Comparison of ENCODE assay signal across 27 mouse cellular contexts in genomic region chr11:86626714-86627113, GRCm38 (mm10). TPM values are rescaled to one million over a fixed set of nuclear protein-coding genes. Genes with fewer than 3 reads are reported as not detected.
DNase-seq lines count a peak whose midpoint lies in the region; ATAC-seq and TF ChIP-seq lines count a peak whose summit lies in the region.
"Had no signal": no experiment of that assay in that cellular context is flagged by ENCODE, and none has a peak within 500 bp of the region (broad histone marks: within the 10 kb centered on the region; RNA-seq: fewer than 3 reads in every experiment).

No protein-coding gene starts in this region.

- H3K36me3 ChIP-seq in liver, embryonic 12.5 days = peaks cover 48% of the 10 kb centered on the region
- H3K36me3 ChIP-seq in liver, postnatal 0 days (replicated peaks; ENCODE audit: insufficient read depth, low read length) = peaks cover 3% of the 10 kb centered on the region; the same call in 1 of the 2 replicates
- H3K36me3 ChIP-seq: midbrain, embryonic 15.5 days had no signal

- no peaks in the 10 kb centered on the region for H3K9me3 ChIP-seq in liver, embryonic 12.5 days (replicated peaks)
- H3K9me3 ChIP-seq in liver, postnatal 0 days (ENCODE audit: low read length) = no peaks in the 10 kb centered on the region
- H3K9me3 ChIP-seq: G1E; hindbrain, embryonic 10.5 days; hindbrain, embryonic 15.5 days; limb, embryonic 10.5 days; limb, embryonic 15.5 days; midbrain, embryonic 15.5 days; neural tube, embryonic 15.5 days had no signal

- no peak overlapping the region for H3K4me3 ChIP-seq in liver, embryonic 12.5 days
- H3K4me3 ChIP-seq in liver, postnatal 0 days (ENCODE audit: low read depth, low read length) = no peak overlapping the region
- H3K4me3 ChIP-seq: hindbrain, embryonic 10.5 days; hindbrain, embryonic 15.5 days; limb, embryonic 10.5 days; limb, embryonic 15.5 days; midbrain, embryonic 15.5 days; neural tube, embryonic 15.5 days had no signal

- TF ChIP-seq EP300 in liver, postnatal 0 days (IDR thresholded peaks at IDR 0.05; ENCODE audit: low read depth) = peak; percentile 88

- H3K9ac ChIP-seq in liver, embryonic 12.5 days = peak overlapping the region; percentile 22; the same call in 1 of the 2 replicates
- H3K9ac ChIP-seq in liver, postnatal 0 days (replicated peaks) = no peak overlapping the region
- H3K9ac ChIP-seq: hindbrain, embryonic 15.5 days; limb, embryonic 15.5 days; midbrain, embryonic 15.5 days; neural tube, embryonic 15.5 days had no signal

- H3K4me1 ChIP-seq in liver, embryonic 12.5 days = peaks cover 61% of the 10 kb centered on the region
- H3K4me1 ChIP-seq in liver, postnatal 0 days (ENCODE audit: insufficient read depth) = peaks cover 11% of the 10 kb centered on the region; the same call in 1 of the 2 replicates
- H3K4me1 ChIP-seq: hindbrain, embryonic 10.5 days; limb, embryonic 10.5 days; limb, embryonic 15.5 days had no signal

- 42% methylated on average over 4 of the region's 4 CpGs for WGBS in liver, embryonic 12.5 days (ENCODE audit: insufficient replicate concordance)
- 61% methylated on average over 4 of the region's 4 CpGs for WGBS in liver, postnatal 0 days (ENCODE audit: insufficient replicate concordance)

- peak; percentile 24 for DNase-seq in adrenal gland, adult 2 months
- DNase-seq in adrenal gland, postnatal 14 days = no peak
- peak; percentile 52 for DNase-seq in c-Kit-positive CD71-positive TER-119-positive erythroid progenitor cells, embryonic 14.5 days (ENCODE audit: low spot score)
- no peak for DNase-seq in liver, postnatal 0 days
- DNase-seq in frontal cortex, postnatal 36 days (ENCODE audit: low spot score in 2 of 2) = no peak
- DNase-seq in adrenal gland, postnatal 25 days = no peak
- DNase-seq in adrenal gland, adult 18-20 months (ENCODE audit: low spot score in 2 of 2) = no peak
- DNase-seq: cerebellum, adult 8-10 months; cerebellum, postnatal 25 days; heart, postnatal 14 days; kidney, adult 11 months; lung, postnatal 36 days; spleen, adult 18-20 months; thymus, postnatal 4 days had no signal

- TF ChIP-seq CTCF in liver, postnatal 0 days (IDR thresholded peaks at IDR 0.05; ENCODE audit: low read depth) = no peak

- ATAC-seq in liver, embryonic 12.5 days = peak; percentile 30; the same call in 1 of the 2 replicates
- no peak for ATAC-seq in liver, postnatal 0 days
- ATAC-seq: forebrain, embryonic 16.5 days; inflammation-experienced regulatory T-cells, adult 6 months; midbrain, embryonic 15.5 days; Patski had no signal

- 0 out of 2 replicates have a peak overlapping the region, but pooled peaks have one; percentile 6 for H3K4me2 ChIP-seq in liver, embryonic 12.5 days
- no peak overlapping the region for H3K4me2 ChIP-seq in liver, postnatal 0 days (ENCODE audit: low read depth, low read length)
- H3K4me2 ChIP-seq: hindbrain, embryonic 15.5 days; limb, embryonic 15.5 days; midbrain, embryonic 15.5 days; neural tube, embryonic 15.5 days had no signal

- no peaks in the 10 kb centered on the region for H3K27me3 ChIP-seq in liver, embryonic 12.5 days (replicated peaks)
- H3K27me3 ChIP-seq in liver, postnatal 0 days (ENCODE audit: insufficient read depth, low read length) = no peaks in the 10 kb centered on the region
- H3K27me3 ChIP-seq: hindbrain, embryonic 15.5 days; limb, embryonic 15.5 days; midbrain, embryonic 15.5 days; neural tube, embryonic 15.5 days; Patski had no signal

- H3K27ac ChIP-seq in liver, embryonic 12.5 days = peak overlapping the region; percentile 82
- no peak overlapping the region; the same call in 1 of the 2 replicates for H3K27ac ChIP-seq in liver, postnatal 0 days (ENCODE audit: low read depth)
- H3K27ac ChIP-seq: hindbrain, embryonic 10.5 days; hindbrain, embryonic 15.5 days; kidney, postnatal 0 days; limb, embryonic 10.5 days; limb, embryonic 15.5 days; midbrain, embryonic 15.5 days; neural tube, embryonic 15.5 days; stomach, postnatal 0 days had no signal

RNA-seq across cellular contexts. Expression of gene Vmp1, which starts 56.9 kb away (rescaled TPM):
- 100 to 1,000 TPM; 124 to 139 TPM for total RNA-seq in adrenal gland, adult 2 months (2021)
- 12.9 and 18.3 TPM in 2 replicates for polyA plus RNA-seq in adrenal gland, adult 2 months (2012; rRNA removed)
- total RNA-seq in adrenal gland, postnatal 14 days (2021) = 118 and 119 TPM in 2 replicates
- polyA plus RNA-seq in liver, embryonic 12.5 days (2016; fragmentation: Nextera tagmentation; extraction: Ambion mirVana) = 102 and 110 TPM in 2 replicates
- polyA plus RNA-seq in liver, postnatal 0 days (2015; fragmentation: Nextera tagmentation; extraction: Ambion mirVana) = 110 and 125 TPM in 2 replicates
- total RNA-seq in adrenal gland, postnatal 25 days (2021) = 105 and 162 TPM in 2 replicates
- total RNA-seq in adrenal gland, adult 18-20 months (2021) = 100 to 1,000 TPM; 106 to 139 TPM

RNA-seq across cellular contexts. Expression of gene Ptrh2, which starts 57.1 kb away (rescaled TPM):
- total RNA-seq in adrenal gland, adult 2 months (2021) = 10 to 100 TPM; 11.7 to 17.4 TPM
- 3.0 and 6.2 TPM in 2 replicates for polyA plus RNA-seq in adrenal gland, adult 2 months (2012; rRNA removed)
- 16.4 and 17.4 TPM in 2 replicates for total RNA-seq in adrenal gland, postnatal 14 days (2021)
- polyA plus RNA-seq in liver, embryonic 12.5 days (2016; fragmentation: Nextera tagmentation; extraction: Ambion mirVana) = 26.1 and 26.8 TPM in 2 replicates
- polyA plus RNA-seq in liver, postnatal 0 days (2015; fragmentation: Nextera tagmentation; extraction: Ambion mirVana) = 12.7 and 13.3 TPM in 2 replicates
- 18.2 and 18.8 TPM in 2 replicates for total RNA-seq in adrenal gland, postnatal 25 days (2021)
- 10 to 100 TPM; 12.4 to 12.7 TPM for total RNA-seq in adrenal gland, adult 18-20 months (2021)

Comparison
In these comparisons a context has a peak if more than half of its experiments do, and no peak if none do; other contexts are left out.
1. DNase-seq: peak in adrenal gland, adult 2 months (single experiment) and c-Kit-positive CD71-positive TER-119-positive erythroid progenitor cells, embryonic 14.5 days (single experiment); none in adrenal gland, postnatal 14 days (single experiment), liver, postnatal 0 days (single experiment), frontal cortex, postnatal 36 days (0 of 2), adrenal gland, postnatal 25 days (single experiment) and adrenal gland, adult 18-20 months (0 of 2).